Mouse (Mus musculus) brain, embryonic 14.5 days (tissue): ENCODE results near the gene Junb. TPM values are rescaled to one million over a fixed set of nuclear protein-coding genes. Genes with fewer than 3 reads are reported as not detected.

ENCODE experiments used
- DNase-seq: peaks from one replicate; pipeline ENCODE4 v3.0.0-alpha.2; 2011; ENCODE audit warnings: low read depth
- CTCF ChIP-seq: fragments of 200-500 bp; IDR thresholded peaks from 2 replicates; pipeline ENCODE4 v1.5.1; 2012; ENCODE audit warnings: inconsistent platforms, mild to moderate bottlenecking, moderate library complexity, borderline replicate concordance; ENCODE audit not compliant: insufficient read depth, insufficient read length; ENCODE audit errors: extremely low read depth
- POLR2A ChIP-seq: fragments of 200-500 bp; IDR thresholded peaks from 2 replicates; pipeline ENCODE4 v1.6.1; 2012; ENCODE audit warnings: mild to moderate bottlenecking, inconsistent platforms, borderline replicate concordance; ENCODE audit not compliant: poor library complexity, insufficient read depth, insufficient read length, severe bottlenecking; ENCODE audit errors: extremely low read depth
- polyA plus RNA-seq: library from polyadenylated mRNA; depleted of rRNA; stranded (reverse); fragments of >200 nt; gene quantifications from 2 replicates; pipeline ENCODE4 v1.2.3, GENCODE M21; 2012; rRNA removed

Gene Junb
- polyA plus RNA-seq, 1 experiment, result 7.1 TPM

GRCm38 (mm10) chr8:84928456-84929306, 49.8 kb downstream of the Junb start:
- peak; percentile 82 for TF ChIP-seq CTCF
- no peak for TF ChIP-seq POLR2A
- DNase-seq, result peak; percentile 83

DNA sequence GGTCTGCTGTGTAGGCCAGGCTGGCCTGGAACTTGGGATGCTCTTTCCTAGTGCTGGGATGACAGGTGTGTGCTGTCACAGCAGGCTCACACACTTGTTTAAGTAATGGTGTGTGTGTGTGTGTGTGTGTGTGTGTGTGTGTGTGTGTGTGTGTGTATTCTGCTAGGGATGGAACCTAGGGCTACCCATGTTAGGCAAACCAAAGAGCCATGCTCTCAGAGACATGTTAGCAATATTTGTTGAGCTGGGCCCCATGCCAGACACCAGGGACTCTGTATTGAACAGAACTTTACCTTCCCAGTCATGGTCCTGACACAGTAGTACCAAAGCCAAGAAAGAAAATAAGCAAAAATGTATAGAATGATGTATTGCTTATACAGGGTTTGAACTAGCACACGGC, 51.0 kb downstream of the Junb start:
- TF ChIP-seq CTCF (no peak), POLR2A (no peak)
- DNase-seq, result no peak

- TF ChIP-seq POLR2A (no peak), CTCF (no peak)
- no peak for DNase-seq
Observed at GRCm38 (mm10) chr8:84925557-84925956, 53.0 kb downstream of the Junb start.

Other genes with a start within 250 kb of the Junb start
- gene Nfix, start 178.4 kb downstream of the Junb start, polyA plus RNA-seq, result 34.0 and 46.8 TPM in 2 replicates
- 8.0 and 8.9 TPM in 2 replicates for gene Dand5, start 155.9 kb downstream of the Junb start, polyA plus RNA-seq
- 30.1 and 39.2 TPM in 2 replicates for gene Gadd45gip1, start 147.2 kb downstream of the Junb start, polyA plus RNA-seq
- gene Rad23a, start 138.1 kb downstream of the Junb start, polyA plus RNA-seq, result 63.7 and 66.0 TPM in 2 replicates
- gene Calr, start 131.8 kb downstream of the Junb start, polyA plus RNA-seq, result 374 and 466 TPM in 2 replicates
- gene Farsa, start 121.7 kb downstream of the Junb start, polyA plus RNA-seq, result 109 and 153 TPM in 2 replicates
- gene Syce2, start 106.6 kb downstream of the Junb start, polyA plus RNA-seq, result 15.1 and 24.2 TPM in 2 replicates
- 41.9 and 55.4 TPM in 2 replicates for gene Gcdh, start 84.8 kb downstream of the Junb start, polyA plus RNA-seq
- gene Klf1, start 76.8 kb downstream of the Junb start, polyA plus RNA-seq, result 0.66 and 0.77 TPM in 2 replicates
- 5.1 and 6.8 TPM in 2 replicates for gene Dnase2a, start 70.2 kb downstream of the Junb start, polyA plus RNA-seq
- 133 and 166 TPM in 2 replicates for gene Mast1, start 41.4 kb downstream of the Junb start, polyA plus RNA-seq
- 7.2 and 7.6 TPM in 2 replicates for gene Rtbdn, start 31.7 kb downstream of the Junb start, polyA plus RNA-seq
- not detected in 2 replicates for gene Gm49661, start 9.3 kb downstream of the Junb start, polyA plus RNA-seq
- 756 and 915 TPM in 2 replicates for gene Prdx2, start 9.1 kb downstream of the Junb start, polyA plus RNA-seq
- 41.8 and 51.3 TPM in 2 replicates for gene Rnaseh2a, start 9.0 kb downstream of the Junb start, polyA plus RNA-seq
- gene Hook2, start 11.9 kb upstream of the Junb start, polyA plus RNA-seq, result 21.2 and 27.2 TPM in 2 replicates
- 0.05 and 0.06 TPM in 2 replicates for gene Best2, start 35.8 kb upstream of the Junb start, polyA plus RNA-seq
- 224 and 279 TPM in 2 replicates for gene Asna1, start 46.6 kb upstream of the Junb start, polyA plus RNA-seq
- 191 and 216 TPM in 2 replicates for gene Trir, start 48.1 kb upstream of the Junb start, polyA plus RNA-seq
- gene Tnpo2, start 58.2 kb upstream of the Junb start, polyA plus RNA-seq, result 129 and 140 TPM in 2 replicates
- 102 and 128 TPM in 2 replicates for gene Fbxw9, start 81.3 kb upstream of the Junb start, polyA plus RNA-seq
- gene Gm5741, start 89.3 kb upstream of the Junb start, polyA plus RNA-seq, result 0.64 TPM in 1 of 2 replicates, not detected in the other
- gene Dhps, start 93.0 kb upstream of the Junb start, polyA plus RNA-seq, result 74.8 and 77.0 TPM in 2 replicates
- 124 and 140 TPM in 2 replicates for gene Wdr83os, start 102.0 kb upstream of the Junb start, polyA plus RNA-seq
- gene Wdr83, start 102.6 kb upstream of the Junb start, polyA plus RNA-seq, result 64.9 and 86.6 TPM in 2 replicates
- gene Man2b1, start 104.6 kb upstream of the Junb start, polyA plus RNA-seq, result 21.6 and 23.9 TPM in 2 replicates
- gene Zfp791, start 144.4 kb upstream of the Junb start, polyA plus RNA-seq, result 2.3 and 2.8 TPM in 2 replicates
- gene Cks1brt, start 173.2 kb upstream of the Junb start, polyA plus RNA-seq, result not detected in 2 replicates
- not detected in 2 replicates for gene Olfr371, start 247.3 kb upstream of the Junb start, polyA plus RNA-seq